Mouse (Mus musculus) lung, postnatal 0 days (tissue): ENCODE data around the gene Hhatl. TPM values are rescaled to one million over a fixed set of nuclear protein-coding genes. Genes with fewer than 3 reads are reported as not detected.

Experiments used
- ATAC-seq: fragments of 200-750 bp; cut with Nextera tagmentation; 2 replicates; pipeline ENCODE4 v1.8.0; 2017; ENCODE audit warnings: moderate library complexity
- DNase-seq: peaks from one replicate; pipeline ENCODE4 v3.0.0-alpha.2; 2016; ENCODE audit warnings: low spot score
- H3K27ac ChIP-seq: fragments of 300-500 bp; sonication (generic); 2 replicates; pipeline ENCODE4 v1.5.1; 2014; ENCODE audit warnings: antibody characterized with exemption, mild to moderate bottlenecking, low read length, mixed read lengths
- H3K27me3 ChIP-seq: fragments of 300-500 bp; sonication (generic); replicated peaks from 2 replicates; pipeline ENCODE4 v1.6.1; 2014; ENCODE audit warnings: low read length, mixed read lengths; ENCODE audit not compliant: insufficient read depth
- H3K36me3 ChIP-seq: fragments of 300-500 bp; sonication (generic); 2 replicates; pipeline ENCODE4 v1.6.1; 2014; ENCODE audit warnings: low read length, mixed read lengths; ENCODE audit not compliant: insufficient read depth
- H3K4me1 ChIP-seq: fragments of 300-500 bp; sonication (generic); 2 replicates; pipeline ENCODE4 v1.6.1; 2014; ENCODE audit warnings: antibody characterized with exemption, low read depth, low read length, mixed read lengths; ENCODE audit not compliant: insufficient read depth
- H3K4me2 ChIP-seq: fragments of 300-500 bp; sonication (generic); replicated peaks from 2 replicates; pipeline ENCODE4 v1.6.1; 2014; ENCODE audit warnings: low read depth, mild to moderate bottlenecking, low read length, moderate library complexity, mixed read lengths
- H3K4me3 ChIP-seq: fragments of 300-500 bp; sonication (generic); 2 replicates; pipeline ENCODE4 v1.5.1; 2014; ENCODE audit warnings: low read depth, low read length
- H3K9ac ChIP-seq: fragments of 300-500 bp; sonication (generic); replicated peaks from 2 replicates; pipeline ENCODE4 v1.6.1; 2014; ENCODE audit warnings: low read depth, mild to moderate bottlenecking
- H3K9me3 ChIP-seq: fragments of 300-500 bp; sonication (generic); 2 replicates; pipeline ENCODE4 v1.6.1; 2016; ENCODE audit warnings: low read length, mixed read lengths
- CTCF ChIP-seq: IDR thresholded peaks from 2 replicates; pipeline ENCODE4 v1.5.1; 2016; ENCODE audit warnings: antibody characterized with exemption, mild to moderate bottlenecking
- EP300 ChIP-seq: IDR thresholded peaks from 2 replicates; pipeline ENCODE4 v1.6.1; 2016; ENCODE audit warnings: antibody characterized with exemption, mild to moderate bottlenecking, control low read depth
- whole genome bisulfite sequencing: fragments of 180-500 bp; shearing (Covaris S2); extraction: QIAGEN DNeasy Blood & Tissue Kit; methylation state at CpG from one replicate; pipeline ENCODE4 v1.1.7; 2014; 5-methylcytosine and 5-hydroxymethylcytosine counted together
- polyA plus RNA-seq: library from polyadenylated mRNA; unstranded; fragments of >200 nt; fragmentation: Nextera tagmentation; extraction: Ambion mirVana; gene quantifications from 2 replicates; pipeline ENCODE4 v1.2.1, GENCODE M21; 2015

The Hhatl gene
- 0.73 and 1.0 TPM in 2 replicates for polyA plus RNA-seq

- TF ChIP-seq CTCF (no peak), EP300 (no peak)
- Histone ChIP-seq H3K27me3 (no peaks in the 10 kb centered on the region), H3K4me2 (no peak within 1 kb of the TSS), H3K4me3 (no peak within 1 kb of the TSS), H3K9ac (no peak within 1 kb of the TSS), H3K4me1 (no peaks in the 10 kb centered on the region), H3K36me3 (no peaks in the 10 kb centered on the region), H3K9me3 (no peaks in the 10 kb centered on the region), H3K27ac (no peak within 1 kb of the TSS)
- ATAC-seq (no peak), DNase-seq (no peak)
- WGBS, result 51% methylated on average over 21 of the region's 24 CpGs
Measured at GRCm38 (mm10) chr9:121791757-121792521, at the start of gene Hhatl. Gene Hhatl (minus strand): TSS chr9:121792507.

DNA sequence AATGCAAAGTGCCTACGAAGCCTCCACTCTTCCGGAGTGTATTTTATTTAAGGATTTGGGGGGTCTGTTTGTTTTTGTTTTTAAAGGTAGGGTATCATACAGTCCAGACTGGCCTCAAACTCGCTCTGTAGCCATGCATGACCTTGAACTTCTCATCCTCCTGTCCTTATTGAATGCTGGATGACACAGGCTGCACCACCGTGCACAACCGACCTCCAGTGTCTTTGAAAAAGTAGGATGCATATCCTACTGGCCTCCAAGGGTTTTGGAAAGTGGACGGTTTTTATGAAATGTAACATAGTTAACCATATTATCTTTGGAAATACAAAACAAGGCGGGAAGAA is 47.3 kb upstream of the Hhatl start:
- DNase-seq, result no peak
- no peaks in the 10 kb centered on the region for H3K9me3 ChIP-seq
- H3K4me3 ChIP-seq, result peak overlapping the region; percentile 43
- WGBS, result 30% methylated on average over 7 of the region's 7 CpGs
- H3K27ac ChIP-seq, result no peak overlapping the region
- H3K9ac ChIP-seq, result 0 out of 2 replicates have a peak overlapping the region, but pooled peaks have one; percentile 29
- TF ChIP-seq CTCF, result no peak
- no peak for TF ChIP-seq EP300
- H3K4me2 ChIP-seq, result peak overlapping the region; percentile 81
- H3K4me1 ChIP-seq, result no peaks in the 10 kb centered on the region; the same call in none of the 2 replicates
- peak; percentile 11; the same call in 1 of the 2 replicates for ATAC-seq
- H3K27me3 ChIP-seq, result no peaks in the 10 kb centered on the region
- H3K36me3 ChIP-seq, result no peaks in the 10 kb centered on the region

- peak; percentile 85 for ATAC-seq
- 5% methylated on average over 61 of the region's 61 CpGs for WGBS
Measured at GRCm38 (mm10) chr9:121838829-121839621, 46.7 kb upstream of the Hhatl start, which contains the start of gene Ccdc13. Gene Ccdc13 (minus strand): TSS chr9:121839461.

DNA sequence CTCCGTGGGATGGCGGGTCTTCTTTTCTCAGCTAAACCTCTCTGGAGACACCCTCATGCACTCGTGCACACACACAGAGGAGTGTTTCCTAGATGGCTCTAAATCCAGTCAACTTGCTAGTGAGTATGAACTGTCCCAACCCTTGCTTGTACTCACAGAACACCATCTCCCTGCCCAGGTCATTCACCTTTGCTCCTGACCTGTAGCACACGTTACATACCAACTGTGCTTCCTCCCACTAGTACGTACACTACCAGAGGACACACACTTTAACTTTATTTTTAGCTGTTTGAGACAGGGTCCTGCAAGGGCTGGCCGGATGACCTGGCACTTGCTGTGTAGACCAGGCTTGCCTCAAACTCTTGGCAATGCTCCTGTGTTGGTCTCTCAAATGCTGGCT is 45.7 kb upstream of the Hhatl start:
- TF ChIP-seq CTCF, result no peak
- no peak for TF ChIP-seq EP300
- WGBS, result 84% methylated on average over 6 of the region's 6 CpGs

More at GRCm38 (mm10) chr9:121838829-121839621, 46.7 kb upstream of the Hhatl start, which contains the start of gene Ccdc13:
- no peak within 1 kb of the TSS for H3K27ac ChIP-seq
- H3K27me3 ChIP-seq, result no peaks in the 10 kb centered on the region
- H3K4me3 ChIP-seq, result peak within 1 kb of the TSS; percentile 43
- peak; percentile 68 for DNase-seq
- no peaks in the 10 kb centered on the region for H3K36me3 ChIP-seq
- no peaks in the 10 kb centered on the region; the same call in none of the 2 replicates for H3K4me1 ChIP-seq
- no peaks in the 10 kb centered on the region for H3K9me3 ChIP-seq
- H3K9ac ChIP-seq, result 0 out of 2 replicates have a peak within 1 kb of the TSS, but pooled peaks have one; percentile 29
- H3K4me2 ChIP-seq, result peak within 1 kb of the TSS; percentile 81
- TF ChIP-seq CTCF (no peak), EP300 (no peak)

DNA sequence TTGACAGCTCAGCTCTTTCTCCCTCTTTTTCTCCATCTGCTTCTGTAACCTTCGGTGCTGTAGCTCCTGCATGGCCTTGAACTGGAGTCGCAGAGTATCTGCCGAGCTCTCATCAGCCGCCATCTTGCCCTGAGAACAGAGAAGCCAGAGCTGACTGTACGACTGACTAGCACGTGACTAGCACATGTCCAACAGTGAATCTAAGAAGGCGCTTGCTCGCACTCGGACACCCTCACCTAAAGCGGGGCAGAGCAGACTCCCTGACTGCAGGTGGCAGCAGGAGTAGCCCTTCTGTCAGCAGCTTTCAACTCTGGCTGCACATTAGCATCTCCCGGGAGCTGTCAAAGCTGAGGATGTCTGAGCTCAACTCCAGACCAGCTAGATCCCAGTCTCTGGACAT is 41.5 kb upstream of the Hhatl start:
- no peak overlapping the region for H3K27ac ChIP-seq
- no peaks in the 10 kb centered on the region for H3K27me3 ChIP-seq
- ATAC-seq, result no peak
- no peak overlapping the region for H3K9ac ChIP-seq
- TF ChIP-seq CTCF (no peak), EP300 (no peak)
- no peaks in the 10 kb centered on the region for H3K36me3 ChIP-seq
- WGBS, result 78% methylated on average over 11 of the region's 11 CpGs
- no peak for DNase-seq
- H3K9me3 ChIP-seq, result no peaks in the 10 kb centered on the region
- H3K4me3 ChIP-seq, result no peak overlapping the region
- no peak overlapping the region for H3K4me2 ChIP-seq
- H3K4me1 ChIP-seq, result no peaks in the 10 kb centered on the region; the same call in 1 of the 2 replicates

More for the DNA sequence above, 45.7 kb upstream of the Hhatl start:
- no peak for ATAC-seq
- Histone ChIP-seq H3K27me3 (no peaks in the 10 kb centered on the region), H3K36me3 (no peaks in the 10 kb centered on the region), H3K4me1 (no peaks in the 10 kb centered on the region; the same call in none of the 2 replicates), H3K9ac (no peak overlapping the region), H3K4me2 (no peak overlapping the region), H3K9me3 (no peaks in the 10 kb centered on the region), H3K4me3 (no peak overlapping the region), H3K27ac (no peak overlapping the region)
- no peak for DNase-seq

DNA sequence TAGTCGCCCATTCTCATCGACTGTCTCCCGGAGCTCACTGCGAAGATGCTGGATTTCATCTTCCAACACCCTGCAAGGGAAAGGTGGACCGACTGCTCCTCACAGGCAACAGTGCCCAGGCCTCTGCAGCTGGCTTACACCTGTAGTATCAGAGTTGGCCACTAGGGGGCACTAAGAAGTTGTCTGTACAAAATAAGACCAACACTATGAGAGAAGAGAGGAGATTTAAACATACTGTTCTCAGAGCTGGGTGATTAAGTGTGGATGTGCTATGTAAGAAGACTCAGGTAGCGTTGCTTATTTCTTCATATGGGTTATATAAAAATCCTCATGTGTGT is 38.6 kb upstream of the Hhatl start:
- TF ChIP-seq CTCF (peak; percentile 89), EP300 (no peak)
- no peak overlapping the region for H3K4me3 ChIP-seq
- DNase-seq, result peak; percentile 85
- no peaks in the 10 kb centered on the region for H3K27me3 ChIP-seq
- ATAC-seq, result peak; percentile 49
- no peaks in the 10 kb centered on the region for H3K9me3 ChIP-seq
- WGBS, result 26% methylated on average over 6 of the region's 6 CpGs
- no peaks in the 10 kb centered on the region for H3K36me3 ChIP-seq
- no peak overlapping the region for H3K27ac ChIP-seq
- no peak overlapping the region for H3K4me2 ChIP-seq
- no peak overlapping the region for H3K9ac ChIP-seq
- no peaks in the 10 kb centered on the region for H3K4me1 ChIP-seq
